8 mouse cellular contexts compared by ENCODE assay signal in genomic region chr7:141010593-141010992, GRCm38 (mm10). TPM values are rescaled to one million over a fixed set of nuclear protein-coding genes. Genes with fewer than 3 reads are reported as not detected.
DNase-seq lines count a peak whose midpoint lies in the region; ATAC-seq and TF ChIP-seq lines count a peak whose summit lies in the region.

Ifitm3 (minus strand) TSS chr7:141010770.

- no peak within 1 kb of the TSS for H3K27ac ChIP-seq in embryonic facial prominence, embryonic 11.5 days (replicated peaks; ENCODE audit: low read depth, low read length)
- peak within 1 kb of the TSS; percentile 87 for H3K27ac ChIP-seq in lung, postnatal 0 days (ENCODE audit: low read length)

- WGBS in embryonic facial prominence, embryonic 11.5 days = 19% methylated on average over 10 of the region's 10 CpGs
- WGBS in lung, postnatal 0 days = 5% methylated on average over 10 of the region's 10 CpGs

- peak within 1 kb of the TSS; percentile 32 for H3K9ac ChIP-seq in embryonic facial prominence, embryonic 11.5 days (replicated peaks; ENCODE audit: low read length)
- H3K9ac ChIP-seq in lung, postnatal 0 days (replicated peaks; ENCODE audit: low read depth) = peak within 1 kb of the TSS; percentile 59

- H3K9me3 ChIP-seq in embryonic facial prominence, embryonic 11.5 days (replicated peaks; ENCODE audit: control insufficient read depth, low read length) = no peaks in the 10 kb centered on the region
- H3K9me3 ChIP-seq in lung, postnatal 0 days (ENCODE audit: low read length) = no peaks in the 10 kb centered on the region

- TF ChIP-seq EP300 in lung, postnatal 0 days (IDR thresholded peaks at IDR 0.05) = no peak; the same call in 1 of the 2 replicates

- H3K4me3 ChIP-seq in embryonic facial prominence, embryonic 11.5 days (ENCODE audit: low read depth, low read length) = peak within 1 kb of the TSS; percentile 22
- H3K4me3 ChIP-seq in lung, postnatal 0 days (ENCODE audit: low read depth, low read length) = peak within 1 kb of the TSS; percentile 60

- H3K36me3 ChIP-seq in embryonic facial prominence, embryonic 11.5 days (replicated peaks; ENCODE audit: control insufficient read depth, insufficient read depth, low read depth, low read length) = no peaks in the 10 kb centered on the region
- H3K36me3 ChIP-seq in lung, postnatal 0 days (ENCODE audit: insufficient read depth, low read length) = no peaks in the 10 kb centered on the region

- TF ChIP-seq CTCF in lung, postnatal 0 days (IDR thresholded peaks at IDR 0.05) = no peak

- peak within 1 kb of the TSS; percentile 38 for H3K4me2 ChIP-seq in embryonic facial prominence, embryonic 11.5 days (ENCODE audit: low read depth, low read length)
- H3K4me2 ChIP-seq in lung, postnatal 0 days (replicated peaks; ENCODE audit: low read depth, low read length) = peak within 1 kb of the TSS; percentile 58

- H3K4me1 ChIP-seq in embryonic facial prominence, embryonic 11.5 days (ENCODE audit: control insufficient read depth, insufficient read depth, low read length) = no peaks in the 10 kb centered on the region
- peaks cover 17% of the 10 kb centered on the region for H3K4me1 ChIP-seq in lung, postnatal 0 days (ENCODE audit: insufficient read depth, low read depth, low read length)

- ATAC-seq in embryonic facial prominence, embryonic 11.5 days (replicated peaks; ENCODE audit: insufficient number of reproducible peaks, low FRiP score, low TSS enrichment, low read depth) = 0 out of 2 replicates have a peak, but pooled peaks have one; percentile 20
- ATAC-seq in lung, postnatal 0 days = peak; percentile 52

- no peak for DNase-seq in left cerebral cortex, adult 8-10 months (ENCODE audit: low spot score in 2 of 2)
- DNase-seq in left cerebral cortex, adult 11 months (ENCODE audit: low spot score) = no peak
- DNase-seq in embryonic facial prominence, embryonic 11.5 days (ENCODE audit: low spot score) = peak; percentile 76
- peak; percentile 87 for DNase-seq in heart, adult 8-10 months (ENCODE audit: low spot score)
- DNase-seq in kidney, adult 8-10 months = peak; percentile 65 to 68
- peak; percentile 94 for DNase-seq in lung, postnatal 0 days (ENCODE audit: low spot score)
- peak; percentile 49 for DNase-seq in ovary, postnatal 10 days (ENCODE audit: low spot score)
- no peak for DNase-seq in cerebellum, adult 18-20 months

- no peaks in the 10 kb centered on the region for H3K27me3 ChIP-seq in embryonic facial prominence, embryonic 11.5 days (ENCODE audit: control insufficient read depth, insufficient read depth, low read length)
- H3K27me3 ChIP-seq in lung, postnatal 0 days (replicated peaks; ENCODE audit: insufficient read depth, low read length) = no peaks in the 10 kb centered on the region

RNA-seq across cellular contexts. Expression of gene Ifitm3, which starts in this region (rescaled TPM):
- 10 to 100 TPM; 12.2 to 26.6 (median 17.7) TPM for total RNA-seq in left cerebral cortex, adult 8-10 months (2022)
- 29.8 and 36.5 TPM in 2 replicates for polyA plus RNA-seq in embryonic facial prominence, embryonic 11.5 days (2014; fragmentation: Nextera tagmentation; extraction: Ambion mirVana)
- 100 to 1,000 TPM in 1 of 4 experiments, 10 to 100 TPM in 3; 83.5 to 104 (median 88.4) TPM for total RNA-seq in heart, adult 8-10 months (2022)
- polyA plus RNA-seq in lung, postnatal 0 days (2015; fragmentation: Nextera tagmentation; extraction: Ambion mirVana) = 779 and 1,037 TPM in 2 replicates

Comparison
In these comparisons a context has a peak if more than half of its experiments do, and no peak if none do; other contexts are left out.
1. RNA of gene Ifitm3 (polyA plus RNA-seq): 779 to 1,037 TPM in lung, postnatal 0 days; 29.8 to 36.5 TPM in embryonic facial prominence, embryonic 11.5 days; every median in the first group is over 10 times any median in the second.
2. DNase-seq: peak in embryonic facial prominence, embryonic 11.5 days (single experiment), heart, adult 8-10 months (single experiment), kidney, adult 8-10 months (2 of 2), lung, postnatal 0 days (single experiment) and ovary, postnatal 10 days (single experiment); none in left cerebral cortex, adult 8-10 months (0 of 2), left cerebral cortex, adult 11 months (single experiment) and cerebellum, adult 18-20 months (0 of 2).